Comparison of ENCODE assay signal across 6 mouse cellular contexts in the genomic region with DNA sequence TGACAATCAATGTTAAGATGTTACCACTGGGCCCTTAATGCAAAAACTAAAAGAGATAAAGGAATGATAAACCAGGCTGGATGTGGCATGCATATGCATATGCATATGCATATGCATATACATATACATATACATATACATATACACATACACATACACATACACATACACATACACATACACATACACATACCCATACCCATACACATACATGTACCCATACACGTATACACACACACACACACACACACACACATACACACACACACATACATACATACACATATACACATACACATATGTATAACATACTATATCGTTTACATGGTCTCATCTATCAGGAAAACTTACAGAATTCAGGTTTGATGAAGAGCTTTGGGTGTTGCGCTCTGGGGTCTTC.
ATAC-seq lines count a peak whose summit lies in the region.
"Not testable (repeated sequence)": the region's sequence is repeated elsewhere in the genome, so short reads cannot be mapped to it uniquely, and the experiment has no call there.

No protein-coding gene starts in this region.

- WGBS in forebrain, embryonic 13.5 days, result 96% methylated on average over 3 of the region's 3 CpGs
- 88% methylated on average over 3 of the region's 3 CpGs for WGBS in forebrain, embryonic 16.5 days
- WGBS in hindbrain, embryonic 13.5 days, result 99% methylated on average over 3 of the region's 3 CpGs
- 86% methylated on average over 3 of the region's 3 CpGs for WGBS in midbrain, embryonic 12.5 days
- 95% methylated on average over 3 of the region's 3 CpGs for WGBS in midbrain, embryonic 16.5 days
- 99% methylated on average over 3 of the region's 3 CpGs for WGBS in neural tube, embryonic 14.5 days

- H3K27ac ChIP-seq in forebrain, embryonic 13.5 days; forebrain, embryonic 16.5 days (ENCODE audit: low read length); hindbrain, embryonic 13.5 days; midbrain, embryonic 12.5 days (replicated peaks); midbrain, embryonic 16.5 days (ENCODE audit: low read length); neural tube, embryonic 14.5 days (ENCODE audit: low read depth, low read length): not testable (repeated sequence)

- H3K4me2 ChIP-seq in forebrain, embryonic 13.5 days; forebrain, embryonic 16.5 days (ENCODE audit: low read length); hindbrain, embryonic 13.5 days; midbrain, embryonic 12.5 days (replicated peaks); midbrain, embryonic 16.5 days (ENCODE audit: low read length); neural tube, embryonic 14.5 days (ENCODE audit: low read depth, low read length): not testable (repeated sequence)

- not testable (repeated sequence) for H3K4me1 ChIP-seq in forebrain, embryonic 13.5 days; forebrain, embryonic 16.5 days (replicated peaks; ENCODE audit: control insufficient read depth, insufficient read depth, low read length); hindbrain, embryonic 13.5 days (replicated peaks); midbrain, embryonic 12.5 days; midbrain, embryonic 16.5 days (ENCODE audit: control insufficient read depth, insufficient read depth, low read length); neural tube, embryonic 14.5 days (ENCODE audit: control insufficient read depth, insufficient read depth, low read length)

- H3K4me3 ChIP-seq in forebrain, embryonic 13.5 days; forebrain, embryonic 16.5 days (replicated peaks; ENCODE audit: low read length); hindbrain, embryonic 13.5 days; midbrain, embryonic 12.5 days; midbrain, embryonic 16.5 days (ENCODE audit: low read depth, low read length); neural tube, embryonic 14.5 days (ENCODE audit: low read depth, low read length): not testable (repeated sequence)

- H3K27me3 ChIP-seq in forebrain, embryonic 13.5 days; forebrain, embryonic 16.5 days (replicated peaks; ENCODE audit: control insufficient read depth, insufficient read depth, low read length); hindbrain, embryonic 13.5 days; midbrain, embryonic 12.5 days; midbrain, embryonic 16.5 days (ENCODE audit: control insufficient read depth, insufficient read depth, low read depth, low read length); neural tube, embryonic 14.5 days (ENCODE audit: control insufficient read depth, insufficient read depth, low read length): not testable (repeated sequence)

- H3K9me3 ChIP-seq in forebrain, embryonic 13.5 days (replicated peaks); forebrain, embryonic 16.5 days (ENCODE audit: control insufficient read depth, low read length); hindbrain, embryonic 13.5 days; midbrain, embryonic 12.5 days; midbrain, embryonic 16.5 days (replicated peaks; ENCODE audit: control insufficient read depth, low read length, poor library complexity, severe bottlenecking); neural tube, embryonic 14.5 days (ENCODE audit: control insufficient read depth, low read length): not testable (repeated sequence)

- ATAC-seq in forebrain, embryonic 13.5 days, result 0 out of 2 replicates have a peak, but pooled peaks have one; percentile 39
- peak; percentile 45 for ATAC-seq in forebrain, embryonic 16.5 days
- ATAC-seq in hindbrain, embryonic 13.5 days (ENCODE audit: low FRiP score), result peak; percentile 53; the same call in 1 of the 2 replicates
- peak; percentile 24; the same call in 1 of the 2 replicates for ATAC-seq in midbrain, embryonic 12.5 days (ENCODE audit: low FRiP score, low read depth)
- ATAC-seq in midbrain, embryonic 16.5 days, result peak; percentile 52
- peak; percentile 29; the same call in 1 of the 2 replicates for ATAC-seq in neural tube, embryonic 14.5 days (ENCODE audit: low read depth)

- H3K9ac ChIP-seq in forebrain, embryonic 13.5 days; forebrain, embryonic 16.5 days (replicated peaks; ENCODE audit: low read depth, low read length); hindbrain, embryonic 13.5 days; midbrain, embryonic 12.5 days (replicated peaks); midbrain, embryonic 16.5 days (ENCODE audit: low read depth, low read length); neural tube, embryonic 14.5 days (replicated peaks; ENCODE audit: low read depth, low read length): not testable (repeated sequence)

- H3K36me3 ChIP-seq in forebrain, embryonic 13.5 days (ENCODE audit: poor library complexity, severe bottlenecking); forebrain, embryonic 16.5 days (ENCODE audit: control insufficient read depth, insufficient read depth); hindbrain, embryonic 13.5 days; midbrain, embryonic 12.5 days; midbrain, embryonic 16.5 days (ENCODE audit: control insufficient read depth, insufficient read depth, low read length); neural tube, embryonic 14.5 days (ENCODE audit: control insufficient read depth, insufficient read depth, low read length): not testable (repeated sequence)
